Mouse (Mus musculus) hindbrain, postnatal 0 days (tissue): ENCODE data around the gene Mall. TPM values are rescaled to one million over a fixed set of nuclear protein-coding genes. Genes with fewer than 3 reads are reported as not detected.

ENCODE experiments used
- ATAC-seq: fragments of 200-750 bp; cut with Nextera tagmentation; 2 replicates; pipeline ENCODE4 v1.8.0; 2017; ENCODE audit warnings: mild to moderate bottlenecking, moderate TSS enrichment, moderate library complexity
- DNase-seq: peaks from one replicate; pipeline ENCODE4 v3.0.0-alpha.2; 2015; ENCODE audit warnings: low spot score
- H3K27ac ChIP-seq: fragments of 300-500 bp; sonication (generic); 2 replicates; pipeline ENCODE4 v1.5.1; 2014; ENCODE audit warnings: mild to moderate bottlenecking
- H3K27me3 ChIP-seq: fragments of 300-500 bp; sonication (generic); 2 replicates; pipeline ENCODE4 v1.6.1; 2014; ENCODE audit warnings: low read length, mixed read lengths; ENCODE audit not compliant: insufficient read depth
- H3K36me3 ChIP-seq: fragments of 300-500 bp; sonication (generic); 2 replicates; pipeline ENCODE4 v1.6.1; 2014; ENCODE audit warnings: low read length, mixed read lengths; ENCODE audit not compliant: insufficient read depth
- H3K4me1 ChIP-seq: fragments of 300-500 bp; sonication (generic); 2 replicates; pipeline ENCODE4 v1.6.1; 2014; ENCODE audit warnings: antibody characterized with exemption, low read length, mixed read lengths; ENCODE audit not compliant: insufficient read depth
- H3K4me2 ChIP-seq: fragments of 300-500 bp; sonication (generic); 2 replicates; pipeline ENCODE4 v1.6.1; 2014; ENCODE audit warnings: low read depth, mild to moderate bottlenecking, low read length, moderate library complexity, mixed read lengths
- H3K4me3 ChIP-seq: fragments of 300-500 bp; sonication (generic); 2 replicates; pipeline ENCODE4 v1.5.1; 2014; ENCODE audit warnings: low read length
- H3K9ac ChIP-seq: fragments of 300-500 bp; sonication (generic); replicated peaks from 2 replicates; pipeline ENCODE4 v1.6.1; 2014; ENCODE audit warnings: mild to moderate bottlenecking, low read length, moderate library complexity, mixed read lengths
- H3K9me3 ChIP-seq: fragments of 300-500 bp; sonication (generic); 2 replicates; pipeline ENCODE4 v1.6.1; 2016; ENCODE audit warnings: low read length, mixed read lengths
- CTCF ChIP-seq: IDR thresholded peaks from 2 replicates; pipeline ENCODE4 v1.5.1; 2016; ENCODE audit warnings: antibody characterized with exemption, control low read depth, low read depth
- whole genome bisulfite sequencing: fragments of 180-500 bp; shearing (Covaris S2); extraction: QIAGEN DNeasy Blood & Tissue Kit; methylation state at CpG from one replicate; pipeline ENCODE4 v1.1.7; 2014; 5-methylcytosine and 5-hydroxymethylcytosine counted together
- polyA plus RNA-seq: library from polyadenylated mRNA; unstranded; fragments of >200 nt; fragmentation: Nextera tagmentation; extraction: Ambion mirVana; gene quantifications from 2 replicates; pipeline ENCODE4 v1.2.1, GENCODE M21; 2015
- total RNA-seq: library from RNA; depleted of rRNA; stranded (reverse); fragments of >200 nt; gene quantifications from 2 replicates; pipeline ENCODE4 v1.2.3, GENCODE M21; 2014; rRNA removed

The Mall gene
- total and polyA plus RNA-seq, 2 experiments from 2014 or later = 0.55 to 1.5 TPM

GRCm38 (mm10) chr2:127667843-127668506 lies 61.8 kb downstream of the Mall start:
- no peaks in the 10 kb centered on the region for H3K36me3 ChIP-seq
- 19% methylated on average over 2 of the region's 2 CpGs for WGBS
- H3K9me3 ChIP-seq = no peaks in the 10 kb centered on the region
- H3K27ac ChIP-seq = no peak overlapping the region
- no peaks in the 10 kb centered on the region for H3K27me3 ChIP-seq
- peak; percentile 72 for DNase-seq
- H3K4me2 ChIP-seq = no peak overlapping the region
- no peak overlapping the region for H3K4me3 ChIP-seq
- TF ChIP-seq CTCF = peak; percentile 74
- ATAC-seq = no peak
- H3K9ac ChIP-seq = no peak overlapping the region
- H3K4me1 ChIP-seq = no peaks in the 10 kb centered on the region

GRCm38 (mm10) chr2:127667015-127667414 lies 62.7 kb downstream of the Mall start:
- H3K9ac ChIP-seq = no peak overlapping the region
- TF ChIP-seq CTCF = no peak

GRCm38 (mm10) chr2:127662708-127663107 lies 67.0 kb downstream of the Mall start:
- 42% methylated on average over 1 of the region's 2 CpGs for WGBS
- no peak overlapping the region for H3K4me2 ChIP-seq
- DNase-seq = no peak
- H3K27ac ChIP-seq = no peak overlapping the region
- peaks cover 3% of the 10 kb centered on the region; the same call in 1 of the 2 replicates for H3K27me3 ChIP-seq
- H3K9me3 ChIP-seq = no peaks in the 10 kb centered on the region
- H3K9ac ChIP-seq = no peak overlapping the region
- no peak overlapping the region for H3K4me3 ChIP-seq
- H3K36me3 ChIP-seq = no peaks in the 10 kb centered on the region
- no peak for TF ChIP-seq CTCF
- no peaks in the 10 kb centered on the region for H3K4me1 ChIP-seq
- no peak for ATAC-seq

More at GRCm38 (mm10) chr2:127667015-127667414, 62.7 kb downstream of the Mall start:
- H3K4me2 ChIP-seq = no peak overlapping the region
- H3K4me3 ChIP-seq = no peak overlapping the region
- no peak for ATAC-seq
- no peak overlapping the region for H3K27ac ChIP-seq
- H3K4me1 ChIP-seq = no peaks in the 10 kb centered on the region
- no peak for DNase-seq
- no peaks in the 10 kb centered on the region for H3K9me3 ChIP-seq
- H3K36me3 ChIP-seq = no peaks in the 10 kb centered on the region
- no peaks in the 10 kb centered on the region for H3K27me3 ChIP-seq

GRCm38 (mm10) chr2:127656086-127656720 lies 73.5 kb downstream of the Mall start, which contains the start of gene Mal:
Mal (minus strand) TSS chr2:127656695.
- DNase-seq (peak; percentile 11), ATAC-seq (no peak)
- Histone ChIP-seq H3K4me2 (peak within 1 kb of the TSS; percentile 80), H3K36me3 (no peaks in the 10 kb centered on the region), H3K4me3 (peak within 1 kb of the TSS; percentile 45), H3K9ac (peak within 1 kb of the TSS; percentile 37), H3K27me3 (peaks cover 23% of the 10 kb centered on the region), H3K4me1 (no peaks in the 10 kb centered on the region), H3K9me3 (no peaks in the 10 kb centered on the region), H3K27ac (no peak within 1 kb of the TSS)
- TF ChIP-seq CTCF = no peak
- under 1% methylated on average over 43 of the region's 43 CpGs for WGBS

- Histone ChIP-seq H3K4me1 (no peaks in the 10 kb centered on the region), H3K4me2 (peak overlapping the region; percentile 80), H3K27ac (no peak overlapping the region), H3K9ac (no peak overlapping the region), H3K4me3 (peak overlapping the region; percentile 45), H3K36me3 (no peaks in the 10 kb centered on the region), H3K9me3 (no peaks in the 10 kb centered on the region), H3K27me3 (peaks cover 23% of the 10 kb centered on the region)
- ATAC-seq (no peak), DNase-seq (no peak)
- no peak for TF ChIP-seq CTCF
- WGBS = 6% methylated on average over 9 of the region's 9 CpGs
Measured at GRCm38 (mm10) chr2:127655419-127655818, 74.3 kb downstream of the Mall start.

GRCm38 (mm10) chr2:127654786-127655185 lies 74.9 kb downstream of the Mall start:
- ATAC-seq (no peak), DNase-seq (no peak)
- WGBS = 31% methylated on average over 3 of the region's 3 CpGs

More at GRCm38 (mm10) chr2:127654786-127655185, 74.9 kb downstream of the Mall start:
- Histone ChIP-seq H3K4me3 (no peak overlapping the region), H3K4me2 (no peak overlapping the region), H3K36me3 (no peaks in the 10 kb centered on the region), H3K27me3 (peaks cover 23% of the 10 kb centered on the region), H3K4me1 (no peaks in the 10 kb centered on the region), H3K27ac (no peak overlapping the region), H3K9me3 (no peaks in the 10 kb centered on the region), H3K9ac (no peak overlapping the region)
- TF ChIP-seq CTCF = no peak

Other genes starting within 250 kb of the Mall start
- gene Kcnip3, start 207.8 kb downstream of the Mall start, total RNA-seq = 34.7 and 39.0 TPM in 2 replicates
- 12.4 and 13.8 TPM in 2 replicates for gene Kcnip3, start 207.8 kb downstream of the Mall start, polyA plus RNA-seq
- 0.07 and 0.10 TPM in 2 replicates for gene Prom2, start 188.5 kb downstream of the Mall start, total RNA-seq
- gene Prom2, start 188.5 kb downstream of the Mall start, polyA plus RNA-seq = 0.10 and 0.32 TPM in 2 replicates
- 4.0 and 6.0 TPM in 2 replicates for gene Zfp661, start 142.8 kb downstream of the Mall start, total RNA-seq
- gene Zfp661, start 142.8 kb downstream of the Mall start, polyA plus RNA-seq = 4.3 TPM in 2 replicates
- 44.5 and 69.7 TPM in 2 replicates for gene Mrps5, start 142.7 kb downstream of the Mall start, total RNA-seq
- gene Mrps5, start 142.7 kb downstream of the Mall start, polyA plus RNA-seq = 129 and 138 TPM in 2 replicates
- gene Mal, start 73.2 kb downstream of the Mall start, total RNA-seq = 3.2 and 4.3 TPM in 2 replicates
- 4.8 and 5.2 TPM in 2 replicates for gene Mal, start 73.2 kb downstream of the Mall start, polyA plus RNA-seq
- 11.0 and 11.4 TPM in 2 replicates for gene Nphp1, start 59.0 kb upstream of the Mall start, total RNA-seq
- 17.3 and 18.5 TPM in 2 replicates for gene Nphp1, start 59.0 kb upstream of the Mall start, polyA plus RNA-seq
- 12.1 and 18.9 TPM in 2 replicates for gene Mtln, start 62.6 kb upstream of the Mall start, total RNA-seq
- gene Mtln, start 62.6 kb upstream of the Mall start, polyA plus RNA-seq = 60.4 and 71.4 TPM in 2 replicates
- gene Bub1, start 101.9 kb upstream of the Mall start, total RNA-seq = 5.5 and 9.1 TPM in 2 replicates
- gene Bub1, start 101.9 kb upstream of the Mall start, polyA plus RNA-seq = 6.2 and 7.5 TPM in 2 replicates
- gene Acoxl, start 108.9 kb upstream of the Mall start, total RNA-seq = 0.47 TPM in 1 of 2 replicates, not detected in the other
- gene Acoxl, start 108.9 kb upstream of the Mall start, polyA plus RNA-seq = 0.19 and 0.29 TPM in 2 replicates